Mouse (Mus musculus): Measurements from ENCODE around the gene Stx5a.

- peak; percentile 56 for TF ChIP-seq POLR2A (IDR thresholded peaks at IDR 0.05; ENCODE audit: extremely low read depth, insufficient read depth, low read length)
- TF ChIP-seq CTCF (IDR thresholded peaks at IDR 0.05; ENCODE audit: low read depth, low read length) = no peak
Observed at GRCm38 (mm10) chr19:8722907-8723573, 18.2 kb upstream of the Stx5a start, which contains the start of gene Slc3a2.
